Mouse (Mus musculus) MN1 (cell line): Measurements from ENCODE around the gene Olfr799.

Experiments used
- DNase-seq: peaks from one replicate; pipeline ENCODE4 v3.0.0-alpha.2; 2016; ENCODE audit warnings: low spot score

Gene Olfr799

GRCm38 (mm10) chr10:129637184-129637583 is at the start of gene Olfr799:
Gene Olfr799, plus strand, starts transcription at chr10:129637484.
- DNase-seq: no peak

GRCm38 (mm10) chr10:129612470-129612869 is 24.8 kb upstream of the Olfr799 start, which contains the start of gene Olfr796:
Gene Olfr796, minus strand, starts transcription at chr10:129612570.
- no peak for DNase-seq

DNA sequence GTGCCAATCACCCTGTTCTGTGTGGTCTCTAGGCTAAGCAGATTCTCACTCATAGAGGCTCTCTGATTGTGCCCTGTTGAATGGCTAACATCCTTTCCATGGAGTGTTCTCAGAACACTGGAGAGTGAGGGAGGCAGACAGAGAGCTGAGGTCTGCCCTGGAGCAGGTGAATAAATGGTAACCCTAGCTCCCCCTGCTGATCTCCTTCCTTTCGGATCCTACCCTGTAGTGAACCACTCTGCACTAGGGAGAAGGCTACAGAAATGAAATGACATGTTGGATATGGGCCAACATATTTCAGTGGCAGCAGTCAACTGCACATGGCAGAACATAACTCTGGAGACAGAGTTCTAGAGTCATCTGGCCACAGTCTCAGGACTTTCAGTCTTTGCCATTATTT is 15.6 kb upstream of the Olfr799 start:
- no peak for DNase-seq

DNA sequence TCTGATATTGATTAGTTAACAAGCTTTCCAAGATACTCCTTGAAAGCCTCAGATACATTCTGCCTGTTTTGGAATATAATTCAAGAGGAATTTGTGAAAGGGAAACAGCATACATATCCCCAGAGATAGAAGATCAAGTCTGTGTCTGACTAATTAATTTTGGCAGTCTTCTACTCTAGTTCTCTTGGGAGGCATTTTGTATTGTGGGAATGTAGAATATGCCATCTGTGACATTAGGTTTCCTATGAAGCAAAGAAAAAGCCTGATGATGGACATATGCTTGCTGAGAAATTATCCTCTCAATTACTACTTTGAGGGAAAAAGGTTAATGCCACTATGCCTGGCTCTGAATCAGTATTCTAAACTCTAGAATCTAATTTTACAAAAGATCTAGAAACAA is 14.0 kb upstream of the Olfr799 start:
- no peak for DNase-seq

DNA sequence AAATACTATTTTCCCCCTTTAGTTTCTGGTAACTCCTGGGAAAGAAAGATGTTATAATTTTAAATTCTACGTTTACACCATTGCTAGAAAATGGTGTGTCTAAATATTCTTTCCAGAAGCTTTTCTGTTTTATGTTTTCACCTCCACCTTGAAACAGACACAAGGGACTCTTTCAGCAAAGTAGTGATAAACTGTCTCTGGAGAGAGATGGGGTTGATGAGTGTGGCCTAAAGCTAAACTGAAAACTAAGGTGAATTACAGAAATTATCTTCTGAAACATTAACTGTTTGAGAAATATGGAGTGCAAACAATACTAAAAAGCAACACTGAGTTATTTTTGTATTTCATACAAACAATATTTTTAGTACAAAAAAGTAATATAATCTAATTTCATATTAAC is 9.4 kb upstream of the Olfr799 start, which contains the start of gene Olfr798:
Gene Olfr798, minus strand, starts transcription at position 101 of the 400 bp plus-strand sequence.
- no peak for DNase-seq

GRCm38 (mm10) chr10:129651763-129652162 is 14.5 kb downstream of the Olfr799 start:
- no peak for DNase-seq

DNA sequence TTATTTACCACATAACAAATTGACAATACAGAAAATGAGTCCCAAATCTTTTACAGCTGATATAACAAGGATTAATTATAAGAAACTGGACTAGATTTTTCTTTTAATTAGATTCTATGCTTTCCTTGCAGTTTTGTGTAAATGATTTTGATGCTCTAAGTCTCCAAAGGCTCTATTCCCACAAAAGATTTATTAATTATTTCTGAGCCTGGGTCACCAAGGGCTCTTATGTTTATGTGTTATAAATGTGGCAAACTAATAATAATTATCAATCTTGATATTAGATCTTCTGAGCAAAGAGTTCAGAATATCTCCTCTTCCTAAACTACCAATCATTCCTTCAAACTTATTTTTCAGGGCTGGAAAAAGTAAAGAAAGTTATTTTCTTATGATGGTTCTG is 20.1 kb downstream of the Olfr799 start, which contains the start of gene Olfr800:
Gene Olfr800, plus strand, starts transcription at position 301 of the 400 bp plus-strand sequence.
- DNase-seq: no peak

GRCm38 (mm10) chr10:129673765-129674164 is 36.5 kb downstream of the Olfr799 start, which contains the start of gene Olfr801:
Gene Olfr801, minus strand, starts transcription at chr10:129673865.
- no peak for DNase-seq

DNA sequence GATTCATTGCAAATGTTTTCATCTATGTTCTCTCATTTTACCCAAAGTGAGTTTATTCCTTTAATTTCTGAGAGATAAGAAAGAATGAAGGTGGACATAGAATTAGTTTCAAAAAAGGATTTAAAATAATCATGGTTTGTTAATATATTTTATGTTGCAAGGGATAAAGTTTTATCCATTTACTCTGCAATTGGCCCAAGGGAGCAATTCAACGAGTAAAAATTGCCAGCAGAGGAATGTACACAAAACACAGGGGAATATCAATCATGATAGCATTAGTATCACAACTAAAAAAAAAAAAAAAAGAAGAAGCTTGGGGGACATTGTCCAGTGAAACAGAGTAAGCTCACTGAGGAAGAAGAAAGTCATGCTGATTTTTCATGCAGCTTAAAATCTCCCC is 50.8 kb downstream of the Olfr799 start, which contains the start of gene Olfr802:
Gene Olfr802, minus strand, starts transcription at position 101 of the 400 bp plus-strand sequence.
- DNase-seq: no peak

DNA sequence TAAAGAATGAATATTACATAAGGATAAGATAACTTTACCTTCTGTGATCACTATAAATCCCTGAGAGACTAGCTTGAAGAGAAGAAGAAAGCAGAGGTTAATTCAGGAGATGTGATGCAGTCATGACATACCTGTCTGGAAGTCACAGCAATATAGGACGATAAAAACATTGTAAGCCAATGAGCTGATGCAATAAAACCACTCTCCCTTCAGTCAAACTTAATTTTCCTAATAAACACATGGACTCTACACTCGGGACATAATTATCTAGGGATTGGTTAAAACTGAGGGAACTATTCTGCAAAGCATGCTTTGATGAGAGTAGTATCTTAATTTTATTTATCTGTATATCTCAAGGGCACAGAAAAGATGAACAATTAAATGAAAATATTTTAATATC is 56.9 kb downstream of the Olfr799 start, which contains the start of gene Olfr803:
Gene Olfr803, minus strand, starts transcription at position 101 of the 400 bp plus-strand sequence.
- no peak for DNase-seq
